Mouse (Mus musculus) MEL (cell line): Measurements from ENCODE around the gene Brwd1.

Experiments
- CTCF ChIP-seq, 3 experiments: IDR thresholded peaks in 2 of 3; conservative IDR thresholded peaks in 1 of 3; 2 replicates each; pipeline ENCODE4 v1.5.1; 2011 to 2012; ENCODE audit warnings: low read length in 3 of 3, low read depth in 2 of 3, mild to moderate bottlenecking in 2 of 3, improper control_type of control experiment in 1 of 3, inconsistent platforms in 1 of 3, mixed read lengths in 1 of 3, moderate library complexity in 1 of 3; ENCODE audit not compliant: control insufficient read depth in 1 of 3, insufficient read depth in 1 of 3, poor library complexity in 1 of 3, severe bottlenecking in 1 of 3
- EP300 ChIP-seq, 2 experiments: IDR thresholded peaks; 2 replicates each; pipeline ENCODE4 v1.6.1; 2011; ENCODE audit warnings: improper control_type of control experiment in 2 of 2, low read length in 2 of 2, low read depth in 1 of 2, mild to moderate bottlenecking in 1 of 2
- MAFK ChIP-seq: IDR thresholded peaks from 2 replicates; pipeline ENCODE4 v1.6.1; 2011; ENCODE audit warnings: low read depth, mild to moderate bottlenecking, low read length, improper control_type of control experiment, borderline replicate concordance
- MAX ChIP-seq: IDR thresholded peaks from 2 replicates; pipeline ENCODE4 v1.6.1; 2011; ENCODE audit warnings: low read length, improper control_type of control experiment
- MAZ ChIP-seq: IDR thresholded peaks from 2 replicates; pipeline ENCODE4 v1.6.1; 2012; ENCODE audit warnings: low read depth, mild to moderate bottlenecking, inconsistent platforms, low read length, improper control_type of control experiment
- POLR2A ChIP-seq, 2 experiments: IDR thresholded peaks; 2 replicates each; pipeline ENCODE4 v1.6.1; 2011 to 2012; ENCODE audit warnings: low read length in 2 of 2, mild to moderate bottlenecking in 2 of 2, control low read depth in 1 of 2, improper control_type of control experiment in 1 of 2, low read depth in 1 of 2, moderate library complexity in 1 of 2; ENCODE audit not compliant: control insufficient read depth in 1 of 2, insufficient read depth in 1 of 2, poor library complexity in 1 of 2
- TBP ChIP-seq: IDR thresholded peaks from 2 replicates; pipeline ENCODE4 v1.8.0; 2011; ENCODE audit warnings: low read depth, low read length, improper control_type of control experiment

GRCm38 (mm10) chr16:96081331-96081730 lies 995 bp downstream of the Brwd1 start:
- peak; percentile 68; the same call in 1 of the 2 replicates for TF ChIP-seq MAZ
- no peak for TF ChIP-seq POLR2A (IDR thresholded peaks at IDR 0.05; ENCODE audit: control insufficient read depth in 1 of 2, insufficient read depth in 1 of 2, low read depth in 1 of 2, low read length in 2 of 2, poor library complexity in 1 of 2)
- no peak for TF ChIP-seq CTCF (IDR thresholded peaks at IDR 0.05 in 2 of 3, conservative IDR thresholded peaks at IDR 0.05 in 1 of 3; ENCODE audit: control insufficient read depth in 1 of 3, insufficient read depth in 1 of 3, low read depth in 2 of 3, low read length in 3 of 3, poor library complexity in 1 of 3, severe bottlenecking in 1 of 3)
- no peak for TF ChIP-seq MAX
- no peak for TF ChIP-seq MAFK
- 0 out of 2 replicates have a peak, but pooled peaks have one; percentile 26 for TF ChIP-seq TBP
- TF ChIP-seq EP300 (IDR thresholded peaks at IDR 0.05; ENCODE audit: low read depth in 1 of 2, low read length in 2 of 2): no peak
